Mouse (Mus musculus): Measurements from ENCODE around the gene Zwilch. TPM values are rescaled to one million over a fixed set of nuclear protein-coding genes. Genes with fewer than 3 reads are reported as not detected.
"Not testable (repeated sequence)": the region's sequence is repeated elsewhere in the genome, so short reads cannot be mapped to it uniquely, and the experiment has no call there.

Zwilch gene
- polyA plus RNA-seq, 1 experiment from 2014 or later, result 27.0 TPM

GRCm38 (mm10) chr9:64214452-64214851 lies 41.5 kb upstream of the Zwilch start:
- no peak overlapping the region for H3K4me3 ChIP-seq (ENCODE audit: low read depth, low read length)
- H3K4me2 ChIP-seq (replicated peaks; ENCODE audit: low read depth, low read length), result no peak overlapping the region
- WGBS, result 89% methylated on average over 17 of the region's 17 CpGs
- no peaks in the 10 kb centered on the region for H3K36me3 ChIP-seq (ENCODE audit: control insufficient read depth, insufficient read depth, low read length)
- no peaks in the 10 kb centered on the region for H3K4me1 ChIP-seq (replicated peaks; ENCODE audit: control insufficient read depth, insufficient read depth, low read length)
- H3K27ac ChIP-seq (ENCODE audit: low read depth, low read length), result no peak overlapping the region
- H3K9me3 ChIP-seq (ENCODE audit: control insufficient read depth, low read length), result no peaks in the 10 kb centered on the region
- H3K27me3 ChIP-seq (ENCODE audit: control insufficient read depth, insufficient read depth, low read length), result no peaks in the 10 kb centered on the region
- no peak for DNase-seq (ENCODE audit: low spot score)
- H3K9ac ChIP-seq (ENCODE audit: low read depth, low read length), result no peak overlapping the region
- no peak for ATAC-seq (ENCODE audit: low FRiP score)

DNA sequence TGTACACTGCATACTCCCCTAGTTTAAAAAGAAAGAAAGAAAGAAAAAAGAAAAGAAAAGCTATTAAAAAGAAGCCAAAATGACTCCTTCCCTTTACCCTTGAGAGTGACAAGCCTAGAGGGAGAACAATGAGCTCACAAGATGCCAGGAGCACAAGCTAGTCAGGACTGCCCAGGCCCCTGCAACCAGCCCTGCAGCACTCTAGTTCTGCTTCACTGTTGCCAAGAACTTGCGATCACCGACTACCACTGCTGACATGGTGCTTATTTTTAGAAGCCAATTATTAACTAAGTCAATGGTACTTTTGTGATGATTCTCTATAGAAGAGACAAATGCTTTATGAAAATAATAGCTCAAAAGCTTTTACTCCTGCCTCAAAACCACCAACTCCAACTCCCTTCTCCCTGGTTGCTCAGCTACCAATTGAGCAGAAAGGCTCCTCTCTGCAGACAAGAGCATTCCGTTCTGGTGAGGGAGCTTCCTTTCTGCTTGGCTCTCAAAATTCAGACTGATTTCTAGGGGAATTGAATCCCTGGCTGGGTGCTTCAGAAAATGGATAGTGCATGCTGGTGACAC lies 34.7 kb upstream of the Zwilch start:
- Histone ChIP-seq H3K4me1 (replicated peaks; ENCODE audit: control insufficient read depth, insufficient read depth, low read length) (no peaks in the 10 kb centered on the region), H3K36me3 (ENCODE audit: control insufficient read depth, insufficient read depth, low read length) (no peaks in the 10 kb centered on the region), H3K27me3 (ENCODE audit: control insufficient read depth, insufficient read depth, low read length) (no peaks in the 10 kb centered on the region), H3K9me3 (ENCODE audit: control insufficient read depth, low read length) (no peaks in the 10 kb centered on the region), H3K4me2 (replicated peaks; ENCODE audit: low read depth, low read length) (no peak overlapping the region), H3K4me3 (ENCODE audit: low read depth, low read length) (no peak overlapping the region), H3K9ac (ENCODE audit: low read depth, low read length) (no peak overlapping the region), H3K27ac (ENCODE audit: low read depth, low read length) (no peak overlapping the region)
- ATAC-seq (ENCODE audit: low FRiP score) (no peak), DNase-seq (ENCODE audit: low spot score) (no peak)
- 86% methylated on average over 3 of the region's 3 CpGs for WGBS

GRCm38 (mm10) chr9:64202866-64203265 lies 30.0 kb upstream of the Zwilch start:
- ATAC-seq (ENCODE audit: low FRiP score) (no peak), DNase-seq (ENCODE audit: low spot score) (no peak)
- H3K27ac ChIP-seq (ENCODE audit: low read depth, low read length), result no peak overlapping the region
- no peaks in the 10 kb centered on the region for H3K4me1 ChIP-seq (replicated peaks; ENCODE audit: control insufficient read depth, insufficient read depth, low read length)
- no peaks in the 10 kb centered on the region for H3K36me3 ChIP-seq (ENCODE audit: control insufficient read depth, insufficient read depth, low read length)
- no peaks in the 10 kb centered on the region for H3K9me3 ChIP-seq (ENCODE audit: control insufficient read depth, low read length)
- H3K4me3 ChIP-seq (ENCODE audit: low read depth, low read length), result no peak overlapping the region
- H3K4me2 ChIP-seq (replicated peaks; ENCODE audit: low read depth, low read length), result no peak overlapping the region
- no peaks in the 10 kb centered on the region for H3K27me3 ChIP-seq (ENCODE audit: control insufficient read depth, insufficient read depth, low read length)
- H3K9ac ChIP-seq (ENCODE audit: low read depth, low read length), result no peak overlapping the region

DNA sequence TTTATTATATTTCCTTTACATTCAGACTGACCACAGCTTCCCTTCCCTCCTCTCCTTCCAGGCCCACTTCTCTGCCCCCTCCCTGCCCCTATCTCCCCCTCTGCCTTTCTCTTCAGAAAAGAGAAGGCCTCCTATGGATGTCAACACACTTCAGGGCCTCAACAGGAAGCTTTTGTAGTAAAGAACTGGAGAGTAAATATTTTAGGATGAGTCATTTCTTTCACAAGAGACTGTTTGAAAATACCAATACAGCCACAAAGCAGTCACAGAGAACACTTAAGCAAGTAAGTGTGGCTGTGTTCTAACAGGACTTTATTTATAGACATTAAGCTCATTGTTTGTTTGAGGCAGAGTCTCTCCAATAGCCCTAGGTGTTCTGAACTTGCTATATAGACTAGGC lies 29.4 kb upstream of the Zwilch start:
- H3K4me1 ChIP-seq (replicated peaks; ENCODE audit: control insufficient read depth, insufficient read depth, low read length), result no peaks in the 10 kb centered on the region
- H3K4me2 ChIP-seq (replicated peaks; ENCODE audit: low read depth, low read length), result no peak overlapping the region
- no peak overlapping the region for H3K27ac ChIP-seq (ENCODE audit: low read depth, low read length)
- ATAC-seq (ENCODE audit: low FRiP score), result no peak
- no peak for DNase-seq (ENCODE audit: low spot score)
- H3K9ac ChIP-seq (ENCODE audit: low read depth, low read length), result no peak overlapping the region
- no peaks in the 10 kb centered on the region for H3K36me3 ChIP-seq (ENCODE audit: control insufficient read depth, insufficient read depth, low read length)
- H3K27me3 ChIP-seq (ENCODE audit: control insufficient read depth, insufficient read depth, low read length), result no peaks in the 10 kb centered on the region
- H3K4me3 ChIP-seq (ENCODE audit: low read depth, low read length), result no peak overlapping the region
- no peaks in the 10 kb centered on the region for H3K9me3 ChIP-seq (ENCODE audit: control insufficient read depth, low read length)

GRCm38 (mm10) chr9:64199897-64200296 lies 27.0 kb upstream of the Zwilch start:
- Histone ChIP-seq H3K4me3 (ENCODE audit: low read depth, low read length) (no peak overlapping the region), H3K27ac (ENCODE audit: low read depth, low read length) (no peak overlapping the region), H3K4me2 (replicated peaks; ENCODE audit: low read depth, low read length) (no peak overlapping the region), H3K27me3 (ENCODE audit: control insufficient read depth, insufficient read depth, low read length) (no peaks in the 10 kb centered on the region), H3K9me3 (ENCODE audit: control insufficient read depth, low read length) (no peaks in the 10 kb centered on the region), H3K9ac (ENCODE audit: low read depth, low read length) (no peak overlapping the region), H3K4me1 (replicated peaks; ENCODE audit: control insufficient read depth, insufficient read depth, low read length) (no peaks in the 10 kb centered on the region), H3K36me3 (ENCODE audit: control insufficient read depth, insufficient read depth, low read length) (no peaks in the 10 kb centered on the region)
- no peak for DNase-seq (ENCODE audit: low spot score)
- 74% methylated on average over 2 of the region's 2 CpGs for WGBS
- ATAC-seq (ENCODE audit: low FRiP score), result no peak

DNA sequence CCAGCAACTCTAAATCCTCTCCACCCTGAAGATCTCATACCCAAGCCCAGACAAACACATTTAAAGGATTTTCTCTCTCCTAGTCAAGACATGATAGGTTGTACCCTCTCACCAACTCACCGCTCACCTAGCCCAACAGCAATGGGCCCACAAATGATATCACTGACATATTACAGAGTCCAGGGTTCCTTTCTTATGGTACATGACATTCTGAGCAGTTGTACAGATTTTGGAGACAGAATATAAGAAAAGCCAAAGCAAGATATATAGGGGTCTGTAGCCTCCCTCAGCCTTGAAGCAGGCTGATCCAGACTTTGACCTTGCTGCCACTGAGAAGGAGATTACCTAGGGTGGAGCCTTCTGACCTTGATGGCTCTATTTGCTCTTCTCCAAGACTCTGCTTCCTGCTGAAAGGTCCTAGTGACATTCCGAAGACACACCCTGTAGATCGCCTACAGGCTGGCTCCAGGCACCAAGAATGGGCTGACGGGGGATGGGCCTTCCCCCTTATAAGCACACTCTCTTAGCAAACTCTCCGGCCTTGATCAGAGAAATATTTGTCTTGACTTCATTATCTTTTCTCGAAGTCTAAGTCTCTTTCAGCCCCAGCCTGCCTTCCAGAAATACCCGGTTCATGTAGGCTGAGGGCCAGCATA lies 26.0 kb upstream of the Zwilch start:
- H3K27ac ChIP-seq (ENCODE audit: low read depth, low read length); DNase-seq (ENCODE audit: low spot score); H3K4me3 ChIP-seq (ENCODE audit: low read depth, low read length); H3K9ac ChIP-seq (ENCODE audit: low read depth, low read length); H3K9me3 ChIP-seq (ENCODE audit: control insufficient read depth, low read length); H3K27me3 ChIP-seq (ENCODE audit: control insufficient read depth, insufficient read depth, low read length); ATAC-seq (ENCODE audit: low FRiP score); H3K36me3 ChIP-seq (ENCODE audit: control insufficient read depth, insufficient read depth, low read length); H3K4me2 ChIP-seq (replicated peaks; ENCODE audit: low read depth, low read length); H3K4me1 ChIP-seq (replicated peaks; ENCODE audit: control insufficient read depth, insufficient read depth, low read length): not testable (repeated sequence)
- 95% methylated on average over 7 of the region's 7 CpGs for WGBS

DNA sequence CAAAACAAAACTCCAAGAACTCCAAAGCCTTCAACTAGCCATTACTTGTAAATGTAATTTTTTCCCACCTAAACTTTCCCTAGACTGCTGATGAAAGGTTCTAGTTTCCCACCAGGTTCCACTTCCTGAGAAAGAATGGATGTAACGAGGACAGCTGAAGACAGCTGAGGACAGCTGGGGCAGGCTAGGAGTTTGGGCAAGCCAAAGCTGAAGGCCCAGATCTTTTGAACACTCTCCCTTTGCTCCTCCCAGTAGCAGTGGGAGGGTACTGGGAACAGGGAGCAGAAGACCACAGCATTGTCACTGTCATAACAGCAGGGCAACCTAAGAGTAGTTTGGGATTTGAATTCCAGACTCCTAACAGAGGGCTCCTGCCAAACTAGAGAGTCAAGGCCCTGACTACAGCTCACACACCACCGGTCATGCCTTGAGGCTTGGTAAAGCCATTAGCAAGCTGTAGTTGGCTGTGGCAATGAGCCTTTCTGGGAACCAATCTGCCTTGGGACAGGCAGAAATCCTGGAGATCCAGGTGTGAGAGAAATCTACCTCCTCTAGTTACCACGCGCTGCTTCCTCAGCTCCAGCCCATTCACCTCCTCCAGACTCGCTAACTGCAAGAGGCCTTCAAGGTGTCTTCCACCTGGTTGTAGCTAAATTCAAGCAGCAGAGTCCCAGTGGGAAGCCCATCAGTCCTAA lies 25.3 kb upstream of the Zwilch start:
- H3K9ac ChIP-seq (ENCODE audit: low read depth, low read length), result no peak overlapping the region
- H3K4me1 ChIP-seq (replicated peaks; ENCODE audit: control insufficient read depth, insufficient read depth, low read length), result no peaks in the 10 kb centered on the region
- no peaks in the 10 kb centered on the region for H3K36me3 ChIP-seq (ENCODE audit: control insufficient read depth, insufficient read depth, low read length)
- 94% methylated on average over 5 of the region's 5 CpGs for WGBS
- no peak overlapping the region for H3K4me2 ChIP-seq (replicated peaks; ENCODE audit: low read depth, low read length)
- H3K4me3 ChIP-seq (ENCODE audit: low read depth, low read length), result no peak overlapping the region
- no peaks in the 10 kb centered on the region for H3K27me3 ChIP-seq (ENCODE audit: control insufficient read depth, insufficient read depth, low read length)
- H3K9me3 ChIP-seq (ENCODE audit: control insufficient read depth, low read length), result no peaks in the 10 kb centered on the region
- DNase-seq (ENCODE audit: low spot score) (no peak), ATAC-seq (ENCODE audit: low FRiP score) (no peak)
- no peak overlapping the region for H3K27ac ChIP-seq (ENCODE audit: low read depth, low read length)

DNA sequence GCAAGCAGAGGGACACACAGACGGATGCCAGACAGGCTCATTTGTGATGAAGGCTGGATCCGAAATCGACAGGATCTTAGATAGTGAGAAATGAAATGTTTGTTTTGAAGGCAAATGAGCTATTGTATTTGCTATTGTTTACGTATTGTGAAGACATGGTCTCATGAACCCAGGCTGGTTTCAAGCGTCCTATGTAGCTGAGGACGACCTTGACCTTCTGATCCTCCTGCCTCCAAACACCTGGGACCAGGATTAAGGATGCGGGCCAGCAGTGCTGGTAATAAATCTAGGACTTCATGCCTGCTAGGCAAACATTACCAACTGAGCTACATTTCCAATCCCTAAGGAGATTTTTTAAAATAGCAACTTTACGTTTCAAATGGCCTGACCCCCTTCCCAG lies 24.6 kb upstream of the Zwilch start:
- no peak overlapping the region for H3K9ac ChIP-seq (ENCODE audit: low read depth, low read length)
- no peaks in the 10 kb centered on the region for H3K4me1 ChIP-seq (replicated peaks; ENCODE audit: control insufficient read depth, insufficient read depth, low read length)
- 0 out of 2 replicates have a peak, but pooled peaks cover 3% of the 10 kb centered on the region for H3K36me3 ChIP-seq (ENCODE audit: control insufficient read depth, insufficient read depth, low read length)
- no peak overlapping the region for H3K4me2 ChIP-seq (replicated peaks; ENCODE audit: low read depth, low read length)
- WGBS, result 85% methylated on average over 8 of the region's 8 CpGs
- H3K27me3 ChIP-seq (ENCODE audit: control insufficient read depth, insufficient read depth, low read length), result no peaks in the 10 kb centered on the region
- H3K4me3 ChIP-seq (ENCODE audit: low read depth, low read length), result no peak overlapping the region
- H3K9me3 ChIP-seq (ENCODE audit: control insufficient read depth, low read length), result no peaks in the 10 kb centered on the region
- no peak overlapping the region for H3K27ac ChIP-seq (ENCODE audit: low read depth, low read length)
- DNase-seq (ENCODE audit: low spot score) (no peak), ATAC-seq (ENCODE audit: low FRiP score) (no peak)

- WGBS, result 75% methylated on average over 4 of the region's 4 CpGs
- Histone ChIP-seq H3K4me3 (ENCODE audit: low read depth, low read length) (no peak overlapping the region), H3K36me3 (ENCODE audit: control insufficient read depth, insufficient read depth, low read length) (0 out of 2 replicates have a peak, but pooled peaks cover 3% of the 10 kb centered on the region), H3K27ac (ENCODE audit: low read depth, low read length) (no peak overlapping the region), H3K4me1 (replicated peaks; ENCODE audit: control insufficient read depth, insufficient read depth, low read length) (no peaks in the 10 kb centered on the region), H3K4me2 (replicated peaks; ENCODE audit: low read depth, low read length) (no peak overlapping the region), H3K9me3 (ENCODE audit: control insufficient read depth, low read length) (no peaks in the 10 kb centered on the region), H3K9ac (ENCODE audit: low read depth, low read length) (no peak overlapping the region), H3K27me3 (ENCODE audit: control insufficient read depth, insufficient read depth, low read length) (no peaks in the 10 kb centered on the region)
- ATAC-seq (ENCODE audit: low FRiP score), result no peak
- no peak for DNase-seq (ENCODE audit: low spot score)
These were observed 22.6 kb upstream of the Zwilch start for GRCm38 (mm10) chr9:64195554-64195953.

All from hindbrain, embryonic 11.5 days (tissue).